Mouse (Mus musculus) kidney, adult 2 months (tissue): ENCODE measurements around the gene Ntsr2. TPM values are rescaled to one million over a fixed set of nuclear protein-coding genes. Genes with fewer than 3 reads are reported as not detected.
"Not testable (repeated sequence)": the region's sequence is repeated elsewhere in the genome, so short reads cannot be mapped to it uniquely, and the experiment has no call there.

Experiments
- DNase-seq: peaks from one replicate; pipeline ENCODE4 v3.0.0; 2021
- H3K27ac ChIP-seq: fragments of 200-500 bp; 2 replicates; pipeline ENCODE4 v1.5.1; 2012; ENCODE audit warnings: low read depth, low read length, control low read depth, inconsistent platforms; ENCODE audit not compliant: insufficient read depth
- H3K27me3 ChIP-seq: fragments of 200-500 bp; replicated peaks from 2 replicates; pipeline ENCODE4 v1.6.1; 2012; ENCODE audit warnings: mild to moderate bottlenecking, moderate library complexity, low read length, inconsistent platforms; ENCODE audit not compliant: control insufficient read depth, insufficient read depth
- H3K36me3 ChIP-seq: fragments of 200-500 bp; 2 replicates; pipeline ENCODE4 v1.6.1; 2012; ENCODE audit warnings: mild to moderate bottlenecking, moderate library complexity, low read length, inconsistent platforms; ENCODE audit not compliant: control insufficient read depth, insufficient read depth
- H3K4me1 ChIP-seq: fragments of 200-500 bp; 2 replicates; pipeline ENCODE4 v1.6.1; 2011; ENCODE audit warnings: low read length; ENCODE audit not compliant: control insufficient read depth, insufficient read depth
- H3K4me3 ChIP-seq: fragments of 200-500 bp; 2 replicates; pipeline ENCODE4 v1.5.1; 2011; ENCODE audit warnings: mild to moderate bottlenecking, low read depth, low read length, control low read depth; ENCODE audit not compliant: insufficient read depth
- CTCF ChIP-seq: fragments of 200-500 bp; conservative IDR thresholded peaks from 2 replicates; pipeline ENCODE4 v1.5.1; 2011; ENCODE audit warnings: low read depth, mild to moderate bottlenecking, control low read depth, low read length, moderate library complexity, mixed read lengths; ENCODE audit not compliant: insufficient read depth, insufficient read length
- POLR2A ChIP-seq: fragments of 200-500 bp; IDR thresholded peaks from one replicate; pipeline ENCODE4 v1.6.1; 2011; ENCODE audit warnings: low read depth, low read length, control low read depth
- WGBS: fragments of 180-500 bp; shearing (Covaris S2); methylation state at CpG from one replicate; pipeline ENCODE4 v1.1.7; 2018; 5-methylcytosine and 5-hydroxymethylcytosine counted together
- polyA plus RNA-seq: library from polyadenylated mRNA; depleted of rRNA; stranded (reverse); fragments of >200 nt; gene quantifications from 2 replicates; pipeline ENCODE4 v1.2.3, GENCODE M21; 2012; rRNA removed

The Ntsr2 gene
- polyA plus RNA-seq, 1 experiment = 0.27 TPM

DNA sequence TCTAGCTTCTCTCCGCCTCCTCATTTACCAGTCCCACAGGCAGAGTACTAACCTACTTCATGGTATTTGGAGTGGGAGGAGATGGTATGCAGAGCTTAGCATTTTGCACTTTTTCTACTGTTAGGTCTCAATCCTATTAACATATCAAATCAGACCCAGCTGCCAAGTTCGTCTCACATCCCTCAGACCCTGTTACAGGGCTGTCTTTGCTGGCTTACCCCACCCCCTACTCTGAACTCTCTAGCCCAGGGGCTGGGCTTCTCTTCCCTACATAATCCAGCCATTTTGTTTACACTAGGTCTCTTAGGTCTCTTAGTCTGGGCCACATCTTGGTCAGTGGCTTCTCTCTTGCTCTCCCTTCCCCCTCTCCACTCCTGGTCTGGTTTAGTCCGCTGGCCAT lies 16.0 kb downstream of the Ntsr2 start:
- no peaks in the 10 kb centered on the region for H3K27me3 ChIP-seq
- no peaks in the 10 kb centered on the region for H3K4me1 ChIP-seq
- TF ChIP-seq POLR2A (no peak), CTCF (no peak)
- 82% methylated on average over 3 of the region's 3 CpGs for WGBS
- no peak for DNase-seq
- no peak overlapping the region for H3K4me3 ChIP-seq
- no peaks in the 10 kb centered on the region for H3K36me3 ChIP-seq
- H3K27ac ChIP-seq = no peak overlapping the region

DNA sequence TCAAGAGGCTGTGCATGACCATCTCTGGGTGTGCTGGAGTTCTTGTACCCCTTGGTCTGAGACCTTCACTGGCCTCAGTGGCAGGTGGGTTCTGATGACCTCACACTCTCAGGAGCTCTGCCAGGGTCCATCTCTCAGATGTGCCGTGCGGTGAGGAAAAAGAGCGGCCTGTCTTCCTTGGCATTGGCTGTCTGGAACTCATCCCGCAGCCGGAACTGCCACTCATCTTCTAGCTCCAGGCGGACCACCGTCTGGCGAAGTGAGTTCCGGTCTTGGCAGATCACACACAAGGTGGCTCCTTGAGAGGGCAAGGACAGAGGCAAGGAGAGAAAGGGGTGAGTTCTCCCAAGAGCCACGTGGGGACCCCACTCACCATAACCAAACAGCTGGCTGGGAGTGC lies 19.1 kb downstream of the Ntsr2 start:
- DNase-seq = no peak
- no peaks in the 10 kb centered on the region for H3K4me1 ChIP-seq
- no peak overlapping the region for H3K27ac ChIP-seq
- H3K27me3 ChIP-seq = no peaks in the 10 kb centered on the region
- TF ChIP-seq POLR2A = no peak
- no peak for TF ChIP-seq CTCF
- WGBS = 93% methylated on average over 10 of the region's 10 CpGs
- H3K4me3 ChIP-seq = no peak overlapping the region
- H3K36me3 ChIP-seq = no peaks in the 10 kb centered on the region

DNA sequence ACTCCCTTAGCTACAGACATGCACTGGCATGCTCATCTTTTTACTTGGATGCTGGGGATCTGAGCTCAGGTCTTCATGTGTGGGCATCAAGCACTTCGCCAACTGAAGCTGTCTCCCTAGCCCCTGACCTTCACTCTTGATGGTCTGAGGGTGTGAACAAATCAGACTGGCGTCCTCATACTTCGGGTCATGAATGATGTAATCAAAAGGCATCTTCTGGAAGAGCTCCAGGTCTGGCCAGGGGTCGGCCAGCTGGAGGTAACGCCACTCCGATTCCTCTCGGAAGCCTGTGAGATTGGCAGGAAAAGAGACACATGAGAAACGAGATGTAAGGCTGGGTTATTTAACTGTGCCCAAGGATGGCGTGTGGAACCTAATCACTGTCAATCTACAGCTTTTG lies 37.4 kb downstream of the Ntsr2 start:
- Histone ChIP-seq H3K4me1 (no peaks in the 10 kb centered on the region), H3K27ac (no peak overlapping the region), H3K36me3 (no peaks in the 10 kb centered on the region), H3K27me3 (no peaks in the 10 kb centered on the region), H3K4me3 (no peak overlapping the region)
- no peak for TF ChIP-seq CTCF
- TF ChIP-seq POLR2A = no peak
- 78% methylated on average over 9 of the region's 9 CpGs for WGBS
- DNase-seq = no peak

DNA sequence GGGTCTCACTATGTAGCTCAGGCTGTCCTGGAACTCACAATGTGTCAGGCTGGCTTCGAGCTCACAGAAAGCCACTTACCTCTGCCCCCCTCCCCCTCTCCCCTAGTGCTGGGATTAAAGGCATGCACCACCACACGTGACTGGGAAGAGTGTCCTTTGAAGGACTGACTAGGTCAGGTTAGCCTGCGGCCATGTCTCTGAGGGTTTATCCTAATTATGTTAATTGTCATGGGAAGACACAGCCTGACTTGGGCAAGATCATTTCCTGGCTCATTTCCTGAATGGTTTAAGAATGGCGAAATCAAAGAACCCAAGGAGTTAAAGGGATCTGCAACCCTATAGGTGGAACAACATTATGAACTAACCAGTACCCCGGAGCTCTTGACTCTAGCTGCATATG lies 41.6 kb downstream of the Ntsr2 start:
- H3K4me1 ChIP-seq = no peaks in the 10 kb centered on the region
- H3K27me3 ChIP-seq = no peaks in the 10 kb centered on the region
- H3K27ac ChIP-seq = no peak overlapping the region
- no peak overlapping the region for H3K4me3 ChIP-seq
- WGBS = 67% methylated on average over 5 of the region's 5 CpGs
- TF ChIP-seq POLR2A (no peak), CTCF (no peak)
- no peak for DNase-seq
- H3K36me3 ChIP-seq = no peaks in the 10 kb centered on the region

DNA sequence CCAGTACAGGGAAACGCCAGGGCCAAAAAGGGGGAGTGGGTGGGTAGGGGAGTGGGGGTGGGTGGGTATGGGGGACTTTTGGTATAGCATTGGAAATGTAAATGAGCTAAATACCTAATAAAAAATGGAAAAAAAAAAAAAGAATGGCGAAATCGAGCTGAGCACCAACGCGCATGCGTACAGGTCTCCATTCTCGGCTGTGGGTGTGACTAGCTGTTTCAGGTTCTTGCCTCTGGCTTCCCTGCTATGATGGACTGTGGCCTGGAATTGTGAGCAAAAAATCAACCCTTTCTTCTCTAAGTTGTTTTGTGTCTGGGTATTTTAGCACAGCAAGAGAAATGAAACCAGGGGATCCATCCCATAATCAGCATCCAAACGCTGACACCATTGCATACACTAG lies 42.1 kb downstream of the Ntsr2 start:
- not testable (repeated sequence) for H3K4me3 ChIP-seq, H3K36me3 ChIP-seq, H3K4me1 ChIP-seq, H3K27me3 ChIP-seq, H3K27ac ChIP-seq, DNase-seq
- WGBS = 97% methylated on average over 7 of the region's 8 CpGs

DNA sequence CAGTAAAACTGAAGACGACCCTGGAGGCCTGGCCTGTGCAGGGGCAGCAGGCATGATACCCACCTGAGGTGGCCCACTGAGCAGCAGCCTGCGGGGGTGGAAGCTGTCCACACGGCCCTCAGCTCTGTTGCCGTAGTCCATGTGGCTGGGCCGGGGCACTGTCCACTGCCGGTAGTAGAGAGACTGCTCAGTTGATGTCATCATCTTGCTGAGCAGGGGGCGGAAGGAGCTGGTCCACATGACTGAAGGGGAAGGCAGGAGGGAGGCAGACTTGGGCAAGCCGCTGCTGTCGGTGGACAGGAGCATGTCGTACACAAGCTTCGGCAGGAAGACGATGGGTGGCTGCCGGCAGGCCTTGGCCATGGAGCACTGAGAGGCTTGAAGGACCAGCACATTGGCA lies 43.0 kb downstream of the Ntsr2 start:
- Histone ChIP-seq H3K27me3 (no peaks in the 10 kb centered on the region), H3K36me3 (no peaks in the 10 kb centered on the region), H3K27ac (no peak overlapping the region), H3K4me1 (no peaks in the 10 kb centered on the region), H3K4me3 (no peak overlapping the region)
- WGBS = 82% methylated on average over 13 of the region's 13 CpGs
- no peak for DNase-seq
- TF ChIP-seq CTCF (no peak), POLR2A (no peak)

DNA sequence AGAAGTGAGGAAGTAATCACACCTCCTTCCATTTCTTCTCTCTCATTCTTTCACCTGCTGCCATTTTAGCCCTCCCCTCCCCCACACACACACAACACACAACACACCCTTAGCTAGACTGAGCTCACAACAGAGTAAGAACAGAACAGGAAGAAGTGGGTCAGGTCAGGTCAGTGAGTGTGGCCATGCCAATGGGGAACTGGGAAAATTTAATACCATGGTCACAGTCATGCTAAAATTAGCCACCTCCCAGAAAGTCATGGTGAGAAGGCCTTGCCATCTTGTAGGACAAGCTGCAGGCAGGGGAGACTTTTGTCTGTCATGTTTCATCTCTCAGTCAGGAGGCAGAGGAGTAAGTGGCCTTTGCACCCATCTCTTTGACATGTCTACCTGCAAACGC lies 45.5 kb downstream of the Ntsr2 start:
- no peaks in the 10 kb centered on the region for H3K4me1 ChIP-seq
- H3K36me3 ChIP-seq = no peaks in the 10 kb centered on the region
- no peak overlapping the region for H3K4me3 ChIP-seq
- H3K27ac ChIP-seq = no peak overlapping the region
- no peaks in the 10 kb centered on the region for H3K27me3 ChIP-seq
- TF ChIP-seq CTCF = no peak
- TF ChIP-seq POLR2A = no peak
- DNase-seq = no peak
- 67% methylated on average over 1 of the region's 1 CpGs for WGBS

Other genes with a start within 250 kb of the Ntsr2 start
- gene Lpin1, start 42.4 kb upstream of the Ntsr2 start, polyA plus RNA-seq = 33.5 and 34.2 TPM in 2 replicates
- 0.59 and 0.94 TPM in 2 replicates for gene Greb1, start 147.5 kb downstream of the Ntsr2 start, polyA plus RNA-seq
- 14.7 and 15.5 TPM in 2 replicates for gene E2f6, start 157.6 kb downstream of the Ntsr2 start, polyA plus RNA-seq
- gene Rock2, start 241.5 kb downstream of the Ntsr2 start, polyA plus RNA-seq = 4.4 and 5.9 TPM in 2 replicates